Mouse (Mus musculus) midbrain, embryonic 11.5 days (tissue): ENCODE data around the gene Rmnd5b. TPM values are rescaled to one million over a fixed set of nuclear protein-coding genes. Genes with fewer than 3 reads are reported as not detected.
A peak's percentile ranks its signal among the peaks of the same experiment; 100 is the strongest.
"Not testable (repeated sequence)": the region's sequence is repeated elsewhere in the genome, so short reads cannot be mapped to it uniquely, and the experiment has no call there.

Experiments used
- ATAC-seq: fragments of 200-750 bp; cut with Nextera tagmentation; 2 replicates; pipeline ENCODE4 v1.8.0; 2017; ENCODE audit warnings: moderate TSS enrichment, moderate library complexity; ENCODE audit not compliant: low FRiP score
- DNase-seq: peaks from one replicate; pipeline ENCODE4 v3.0.0; 2015; ENCODE audit warnings: low spot score; ENCODE audit errors: missing footprints
- H3K27ac ChIP-seq: fragments of 300-500 bp; sonication (generic); 2 replicates; pipeline ENCODE4 v1.5.1; 2014; ENCODE audit warnings: low read depth, low read length
- H3K27me3 ChIP-seq: fragments of 300-500 bp; sonication (generic); 2 replicates; pipeline ENCODE4 v1.6.1; 2014; ENCODE audit warnings: mild to moderate bottlenecking, low read length, moderate library complexity, mixed read lengths; ENCODE audit not compliant: control insufficient read depth, insufficient read depth
- H3K36me3 ChIP-seq: fragments of 300-500 bp; sonication (generic); 2 replicates; pipeline ENCODE4 v1.6.1; 2014; ENCODE audit warnings: mild to moderate bottlenecking, low read length, moderate library complexity, mixed read lengths; ENCODE audit not compliant: control insufficient read depth, insufficient read depth
- H3K4me1 ChIP-seq: fragments of 300-500 bp; sonication (generic); 2 replicates; pipeline ENCODE4 v1.6.1; 2014; ENCODE audit warnings: low read length; ENCODE audit not compliant: control insufficient read depth, insufficient read depth
- H3K4me2 ChIP-seq: fragments of 300-500 bp; sonication (generic); 2 replicates; pipeline ENCODE4 v1.6.1; 2014; ENCODE audit warnings: mild to moderate bottlenecking, moderate library complexity
- H3K4me3 ChIP-seq: fragments of 300-500 bp; sonication (generic); 2 replicates; pipeline ENCODE4 v1.5.1; 2014; ENCODE audit warnings: low read depth, low read length
- H3K9ac ChIP-seq: fragments of 300-500 bp; sonication (generic); 2 replicates; pipeline ENCODE4 v1.6.1; 2014; ENCODE audit warnings: low read length
- H3K9me3 ChIP-seq: fragments of 300-500 bp; sonication (generic); 2 replicates; pipeline ENCODE4 v1.6.1; 2016; ENCODE audit warnings: low read length; ENCODE audit not compliant: control insufficient read depth
- WGBS: fragments of 180-500 bp; shearing (Covaris S2); extraction: QIAGEN DNeasy Blood & Tissue Kit; methylation state at CpG from one replicate; pipeline ENCODE4 v1.1.7; 2014; 5-methylcytosine and 5-hydroxymethylcytosine counted together
- polyA plus RNA-seq: library from polyadenylated mRNA; unstranded; fragments of >200 nt; fragmentation: Nextera tagmentation; extraction: Ambion mirVana; gene quantifications from 2 replicates; pipeline ENCODE4 v1.2.1, GENCODE M21; 2014

Rmnd5b gene
- polyA plus RNA-seq, 1 experiment from 2014 or later = 41.5 TPM

- not testable (repeated sequence) for H3K27me3 ChIP-seq, H3K9me3 ChIP-seq, DNase-seq, H3K4me1 ChIP-seq, ATAC-seq, H3K4me3 ChIP-seq, H3K36me3 ChIP-seq, H3K9ac ChIP-seq, H3K4me2 ChIP-seq, H3K27ac ChIP-seq
- 91% methylated on average over 7 of the region's 7 CpGs for whole genome bisulfite sequencing
Observed at GRCm38 (mm10) chr11:51664747-51665146, 29.1 kb upstream of the Rmnd5b start.

GRCm38 (mm10) chr11:51662632-51663031 is 26.9 kb upstream of the Rmnd5b start:
- H3K9me3 ChIP-seq = no peaks in the 10 kb centered on the region
- no peak overlapping the region for H3K4me2 ChIP-seq
- no peaks in the 10 kb centered on the region for H3K36me3 ChIP-seq
- H3K9ac ChIP-seq = no peak overlapping the region
- no peaks in the 10 kb centered on the region for H3K4me1 ChIP-seq
- no peaks in the 10 kb centered on the region for H3K27me3 ChIP-seq
- H3K27ac ChIP-seq = no peak overlapping the region
- DNase-seq (peak; percentile 33), ATAC-seq (no peak)
- no peak overlapping the region for H3K4me3 ChIP-seq
- 81% methylated on average over 7 of the region's 7 CpGs for whole genome bisulfite sequencing

GRCm38 (mm10) chr11:51661867-51662365 is 26.2 kb upstream of the Rmnd5b start:
- ATAC-seq = no peak
- H3K9ac ChIP-seq = no peak overlapping the region
- H3K9me3 ChIP-seq = no peaks in the 10 kb centered on the region
- no peaks in the 10 kb centered on the region for H3K36me3 ChIP-seq
- H3K4me2 ChIP-seq = no peak overlapping the region
- H3K4me3 ChIP-seq = no peak overlapping the region
- 77% methylated on average over 16 of the region's 16 CpGs for WGBS
- no peaks in the 10 kb centered on the region for H3K27me3 ChIP-seq
- H3K27ac ChIP-seq = no peak overlapping the region
- H3K4me1 ChIP-seq = no peaks in the 10 kb centered on the region
- DNase-seq = peak; percentile 78

- DNase-seq (peak; percentile 56), ATAC-seq (no peak)
- no peaks in the 10 kb centered on the region for H3K36me3 ChIP-seq
- H3K27ac ChIP-seq = no peak overlapping the region
- no peak overlapping the region for H3K4me3 ChIP-seq
- H3K9ac ChIP-seq = no peak overlapping the region
- H3K4me1 ChIP-seq = no peaks in the 10 kb centered on the region
- no peaks in the 10 kb centered on the region for H3K27me3 ChIP-seq
- WGBS = 72% methylated on average over 6 of the region's 6 CpGs
- no peaks in the 10 kb centered on the region for H3K9me3 ChIP-seq
- no peak overlapping the region for H3K4me2 ChIP-seq
Observed at GRCm38 (mm10) chr11:51658705-51659104, 23.0 kb upstream of the Rmnd5b start.

GRCm38 (mm10) chr11:51658291-51658690 is 22.6 kb upstream of the Rmnd5b start:
- Histone ChIP-seq H3K36me3 (no peaks in the 10 kb centered on the region), H3K27me3 (no peaks in the 10 kb centered on the region), H3K4me1 (no peaks in the 10 kb centered on the region), H3K4me2 (no peak overlapping the region), H3K9me3 (no peaks in the 10 kb centered on the region), H3K9ac (no peak overlapping the region), H3K27ac (no peak overlapping the region), H3K4me3 (no peak overlapping the region)
- DNase-seq (peak; percentile 49), ATAC-seq (no peak)
- 75% methylated on average over 7 of the region's 7 CpGs for WGBS

GRCm38 (mm10) chr11:51656798-51657521 is 21.3 kb upstream of the Rmnd5b start:
- Histone ChIP-seq H3K9ac (no peak overlapping the region), H3K27me3 (no peaks in the 10 kb centered on the region), H3K4me2 (no peak overlapping the region), H3K36me3 (no peaks in the 10 kb centered on the region), H3K27ac (no peak overlapping the region), H3K4me1 (no peaks in the 10 kb centered on the region), H3K4me3 (no peak overlapping the region), H3K9me3 (no peaks in the 10 kb centered on the region)
- WGBS = 91% methylated on average over 10 of the region's 10 CpGs
- ATAC-seq = no peak
- DNase-seq = peak; percentile 8

GRCm38 (mm10) chr11:51654891-51655290 is 19.2 kb upstream of the Rmnd5b start:
- 90% methylated on average over 3 of the region's 3 CpGs for WGBS
- ATAC-seq = no peak

GRCm38 (mm10) chr11:51653736-51654135 is 18.0 kb upstream of the Rmnd5b start:
- Histone ChIP-seq H3K9ac (no peak overlapping the region), H3K4me3 (no peak overlapping the region), H3K27ac (no peak overlapping the region), H3K36me3 (no peaks in the 10 kb centered on the region), H3K27me3 (peaks cover 10% of the 10 kb centered on the region), H3K9me3 (no peaks in the 10 kb centered on the region), H3K4me1 (peaks cover 22% of the 10 kb centered on the region), H3K4me2 (no peak overlapping the region)
- no peak for DNase-seq
- WGBS = 93% methylated on average over 6 of the region's 6 CpGs
- no peak for ATAC-seq

More at GRCm38 (mm10) chr11:51654891-51655290, 19.2 kb upstream of the Rmnd5b start:
- no peaks in the 10 kb centered on the region for H3K9me3 ChIP-seq
- H3K9ac ChIP-seq = no peak overlapping the region
- no peaks in the 10 kb centered on the region for H3K36me3 ChIP-seq
- no peak overlapping the region for H3K4me3 ChIP-seq
- peaks cover 11% of the 10 kb centered on the region for H3K4me1 ChIP-seq
- H3K27ac ChIP-seq = no peak overlapping the region
- no peak for DNase-seq
- no peak overlapping the region for H3K4me2 ChIP-seq
- peaks cover 6% of the 10 kb centered on the region for H3K27me3 ChIP-seq

GRCm38 (mm10) chr11:51652889-51653418 is 17.3 kb upstream of the Rmnd5b start:
- no peak for ATAC-seq
- Histone ChIP-seq H3K4me2 (no peak overlapping the region), H3K4me1 (peaks cover 30% of the 10 kb centered on the region), H3K9ac (no peak overlapping the region), H3K27me3 (peaks cover 10% of the 10 kb centered on the region), H3K36me3 (no peaks in the 10 kb centered on the region), H3K27ac (no peak overlapping the region), H3K9me3 (no peaks in the 10 kb centered on the region), H3K4me3 (no peak overlapping the region)
- DNase-seq = no peak
- WGBS = 88% methylated on average over 4 of the region's 4 CpGs
